Mouse (Mus musculus): ENCODE measurements around the gene Gm4353.
"Not testable (repeated sequence)": the region's sequence is repeated elsewhere in the genome, so short reads cannot be mapped to it uniquely, and the experiment has no call there.

Gene Gm4353

GRCm38 (mm10) chr7:116084366-116084765 is at the start of gene Gm4353:
Gene Gm4353, minus strand, starts transcription at chr7:116084635.
- DNase-seq (ENCODE audit: low spot score), result not testable (repeated sequence)

GRCm38 (mm10) chr7:116132078-116132477 is 47.6 kb upstream of the Gm4353 start:
- DNase-seq (ENCODE audit: low spot score), result peak; percentile 92

- peak; percentile 60 for DNase-seq (ENCODE audit: low spot score)
These were observed 47.0 kb upstream of the Gm4353 start for GRCm38 (mm10) chr7:116131390-116131789.

GRCm38 (mm10) chr7:116129374-116129773 is 44.9 kb upstream of the Gm4353 start:
- DNase-seq (ENCODE audit: low spot score), result no peak

- no peak for DNase-seq (ENCODE audit: low spot score)
These were observed 43.9 kb upstream of the Gm4353 start for GRCm38 (mm10) chr7:116128286-116128685.

- DNase-seq (ENCODE audit: low spot score), result no peak
These were observed 42.6 kb upstream of the Gm4353 start for GRCm38 (mm10) chr7:116127052-116127451.

- DNase-seq (ENCODE audit: low spot score), result no peak
These were observed 41.2 kb upstream of the Gm4353 start for GRCm38 (mm10) chr7:116125671-116126070.

GRCm38 (mm10) chr7:116124057-116124456 is 39.6 kb upstream of the Gm4353 start:
- no peak for DNase-seq (ENCODE audit: low spot score)

- no peak for DNase-seq (ENCODE audit: low spot score)
These were observed 39.2 kb upstream of the Gm4353 start for GRCm38 (mm10) chr7:116123597-116123985.

- DNase-seq (ENCODE audit: low spot score), result peak; percentile 24
These were observed 38.7 kb upstream of the Gm4353 start for GRCm38 (mm10) chr7:116122981-116123596.

- DNase-seq (ENCODE audit: low spot score), result no peak
These were observed 36.8 kb upstream of the Gm4353 start for GRCm38 (mm10) chr7:116121202-116121601.

GRCm38 (mm10) chr7:116120737-116121136 is 36.3 kb upstream of the Gm4353 start:
- DNase-seq (ENCODE audit: low spot score), result no peak

GRCm38 (mm10) chr7:116119306-116119857 is 34.9 kb upstream of the Gm4353 start:
- DNase-seq (ENCODE audit: low spot score), result no peak

GRCm38 (mm10) chr7:116115991-116116390 is 31.6 kb upstream of the Gm4353 start:
- no peak for DNase-seq (ENCODE audit: low spot score)

- no peak for DNase-seq (ENCODE audit: low spot score)
These were observed 30.9 kb upstream of the Gm4353 start for GRCm38 (mm10) chr7:116115216-116115930.

- no peak for DNase-seq (ENCODE audit: low spot score)
These were observed 27.1 kb upstream of the Gm4353 start for GRCm38 (mm10) chr7:116111546-116111945.

- DNase-seq (ENCODE audit: low spot score), result no peak
These were observed 26.2 kb upstream of the Gm4353 start for GRCm38 (mm10) chr7:116110661-116111060.

GRCm38 (mm10) chr7:116103091-116103490 is 18.7 kb upstream of the Gm4353 start:
- no peak for DNase-seq (ENCODE audit: low spot score)

- no peak for DNase-seq (ENCODE audit: low spot score)
These were observed 15.6 kb upstream of the Gm4353 start for GRCm38 (mm10) chr7:116099952-116100528.

- no peak for DNase-seq (ENCODE audit: low spot score)
These were observed 9.0 kb upstream of the Gm4353 start for GRCm38 (mm10) chr7:116093466-116093850.

- DNase-seq (ENCODE audit: low spot score), result peak; percentile 98
These were observed 8.5 kb upstream of the Gm4353 start for GRCm38 (mm10) chr7:116092710-116093465.

- no peak for DNase-seq (ENCODE audit: low spot score)
These were observed 23.7 kb downstream of the Gm4353 start for GRCm38 (mm10) chr7:116060739-116061138.
